Mouse (Mus musculus): ENCODE measurements around the gene Tmx2. TPM values are rescaled to one million over a fixed set of nuclear protein-coding genes. Genes with fewer than 3 reads are reported as not detected.
A peak's percentile ranks its signal among the peaks of the same experiment; 100 is the strongest.

Gene Tmx2
- polyA plus RNA-seq, 1 experiment from 2014 or later: 95.2 TPM

DNA sequence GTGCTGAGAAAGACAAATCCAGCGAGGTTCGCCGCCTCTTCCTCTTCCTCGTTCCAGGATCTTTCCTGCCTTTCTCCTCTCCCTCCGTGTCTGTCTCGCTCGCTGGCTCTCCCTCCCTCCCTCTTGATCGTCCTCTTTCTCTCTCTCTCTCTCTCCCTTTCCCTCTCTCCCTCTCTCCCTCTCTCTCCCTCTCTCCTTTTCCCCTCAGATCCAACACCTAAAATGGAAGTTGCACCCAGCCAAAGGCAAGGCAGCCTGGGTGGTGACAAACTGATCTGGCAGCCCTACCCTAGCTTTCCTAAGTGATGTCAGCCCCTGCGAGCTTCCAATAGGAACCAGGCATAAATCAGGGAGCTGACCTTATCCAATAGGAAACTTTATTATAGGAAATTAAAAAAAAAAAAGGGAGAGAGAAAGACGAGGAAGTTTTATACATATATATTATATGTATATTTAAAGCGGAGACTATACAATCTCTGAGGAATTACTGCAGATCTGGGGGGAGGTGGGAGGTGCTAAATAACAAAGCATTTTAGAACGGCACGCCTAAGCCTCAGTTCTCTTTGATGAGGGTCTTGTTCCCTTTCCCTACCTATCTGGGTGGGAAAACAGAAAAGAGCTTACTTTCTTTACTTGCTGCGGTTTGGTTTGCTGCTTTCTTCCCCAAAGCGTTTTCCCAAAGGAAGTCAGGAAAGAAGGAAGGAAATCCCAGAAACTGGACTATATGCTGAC is 28.3 kb downstream of the Tmx2 start, which contains the start of gene Ctnnd1:
Ctnnd1 (minus strand) TSS at position 302 of the 732 bp plus-strand sequence.
- H3K9me3 ChIP-seq: no peaks in the 10 kb centered on the region
- H3K4me2 ChIP-seq: peak within 1 kb of the TSS; percentile 57
- H3K36me3 ChIP-seq: no peaks in the 10 kb centered on the region
- no peaks in the 10 kb centered on the region for H3K27me3 ChIP-seq
- WGBS: under 1% methylated on average over 15 of the region's 15 CpGs
- peaks cover 11% of the 10 kb centered on the region; the same call in 1 of the 2 replicates for H3K4me1 ChIP-seq
- peak within 1 kb of the TSS; percentile 98 for H3K27ac ChIP-seq
- peak within 1 kb of the TSS; percentile 63 for H3K4me3 ChIP-seq
- peak; percentile 97 for ATAC-seq (ENCODE audit: insufficient number of reproducible peaks, low FRiP score, low TSS enrichment, low read depth)
- peak within 1 kb of the TSS; percentile 67 for H3K9ac ChIP-seq

DNA sequence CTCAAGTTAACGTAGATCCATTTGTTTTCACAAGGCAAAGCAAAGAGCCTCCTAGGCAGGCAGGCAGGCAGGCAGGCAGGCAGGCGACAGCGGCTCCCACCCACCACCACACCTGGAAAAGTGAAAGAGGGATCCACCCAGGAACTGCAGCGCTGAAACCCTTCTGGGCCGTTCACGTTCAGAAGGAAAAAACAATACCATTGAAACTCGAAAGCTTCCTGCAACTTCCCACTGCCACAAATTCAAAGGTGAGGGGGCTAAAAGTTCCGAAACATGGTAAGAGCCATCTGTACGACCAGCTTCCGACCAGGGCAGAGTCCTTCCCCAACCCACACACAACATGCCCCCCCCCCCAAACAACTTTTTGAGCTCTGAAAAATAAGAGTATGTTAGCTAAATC is 29.3 kb downstream of the Tmx2 start:
- Histone ChIP-seq H3K4me3 (peak overlapping the region; percentile 63), H3K9ac (peak overlapping the region; percentile 67), H3K4me2 (peak overlapping the region; percentile 57), H3K27me3 (no peaks in the 10 kb centered on the region), H3K36me3 (no peaks in the 10 kb centered on the region), H3K27ac (peak overlapping the region; percentile 98), H3K4me1 (peaks cover 11% of the 10 kb centered on the region; the same call in 1 of the 2 replicates), H3K9me3 (no peaks in the 10 kb centered on the region)
- under 1% methylated on average over 10 of the region's 10 CpGs for WGBS
- ATAC-seq (ENCODE audit: insufficient number of reproducible peaks, low FRiP score, low TSS enrichment, low read depth): no peak

DNA sequence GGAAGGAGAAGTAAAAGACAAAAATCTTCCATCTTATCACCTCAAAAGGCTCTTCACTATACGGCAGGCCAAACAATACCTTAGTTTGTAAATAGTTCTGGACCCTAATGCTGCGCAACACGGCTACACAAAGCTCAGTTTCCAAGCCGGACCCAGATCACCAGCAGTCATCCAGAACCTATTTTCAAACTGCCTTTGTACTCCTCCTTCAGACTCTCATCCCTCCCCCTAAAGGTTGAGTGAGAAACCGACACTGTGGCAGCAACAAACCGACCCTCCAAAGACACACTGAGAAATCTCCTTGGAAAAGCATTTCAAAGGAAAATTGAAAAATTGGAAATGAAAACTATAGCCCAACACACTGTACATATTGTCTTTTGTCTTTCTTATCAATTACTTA is 30.6 kb downstream of the Tmx2 start:
- Histone ChIP-seq H3K4me1 (peaks cover 14% of the 10 kb centered on the region; the same call in 1 of the 2 replicates), H3K4me3 (peak overlapping the region; percentile 63), H3K27ac (no peak overlapping the region), H3K9ac (no peak overlapping the region), H3K36me3 (no peaks in the 10 kb centered on the region), H3K4me2 (peak overlapping the region; percentile 57), H3K27me3 (no peaks in the 10 kb centered on the region), H3K9me3 (no peaks in the 10 kb centered on the region)
- no peak for ATAC-seq (ENCODE audit: insufficient number of reproducible peaks, low FRiP score, low TSS enrichment, low read depth)
- 37% methylated on average over 6 of the region's 6 CpGs for WGBS

DNA sequence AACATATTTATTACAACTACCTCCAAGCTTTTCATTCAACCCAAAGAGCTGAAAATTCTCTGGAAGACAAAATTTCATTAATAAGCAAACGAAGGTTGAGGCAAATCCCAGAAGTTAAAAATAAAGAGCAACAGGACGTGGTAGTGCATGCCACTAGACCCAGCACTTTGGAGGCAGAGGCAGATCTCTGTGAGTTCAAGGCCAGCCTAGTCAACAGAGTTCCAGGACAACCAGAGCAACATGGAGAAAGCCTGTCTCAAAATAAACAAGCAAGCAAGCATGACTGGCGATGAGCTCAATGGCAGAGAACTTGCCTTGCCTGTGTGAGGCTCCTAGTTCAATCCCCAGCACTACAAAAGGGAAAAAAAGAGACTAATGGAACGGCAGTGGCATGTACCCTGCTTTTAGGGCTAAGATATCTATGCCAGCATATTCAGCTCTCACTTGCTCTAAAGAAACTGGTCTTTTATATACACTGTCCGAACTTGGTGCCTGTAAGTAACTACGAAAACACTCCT is 31.8 kb downstream of the Tmx2 start:
- H3K4me2 ChIP-seq: no peak overlapping the region
- H3K27me3 ChIP-seq: no peaks in the 10 kb centered on the region
- H3K9ac ChIP-seq: no peak overlapping the region
- no peak overlapping the region for H3K4me3 ChIP-seq
- 88% methylated on average over 6 of the region's 6 CpGs for WGBS
- ATAC-seq (ENCODE audit: insufficient number of reproducible peaks, low FRiP score, low TSS enrichment, low read depth): no peak
- no peaks in the 10 kb centered on the region; the same call in 1 of the 2 replicates for H3K36me3 ChIP-seq
- H3K9me3 ChIP-seq: no peaks in the 10 kb centered on the region
- H3K27ac ChIP-seq: no peak overlapping the region
- peaks cover 14% of the 10 kb centered on the region; the same call in 1 of the 2 replicates for H3K4me1 ChIP-seq

- Histone ChIP-seq H3K27ac (no peak overlapping the region), H3K36me3 (peaks cover 3% of the 10 kb centered on the region; the same call in 1 of the 2 replicates), H3K9ac (no peak overlapping the region), H3K4me1 (peaks cover 18% of the 10 kb centered on the region; the same call in 1 of the 2 replicates), H3K27me3 (no peaks in the 10 kb centered on the region), H3K4me2 (no peak overlapping the region), H3K9me3 (no peaks in the 10 kb centered on the region), H3K4me3 (no peak overlapping the region)
- no peak for ATAC-seq (ENCODE audit: insufficient number of reproducible peaks, low FRiP score, low TSS enrichment, low read depth)
- 75% methylated on average over 1 of the region's 1 CpGs for WGBS
These were observed 32.8 kb downstream of the Tmx2 start for GRCm38 (mm10) chr2:84646138-84646537.

- no peak overlapping the region for H3K9ac ChIP-seq
- H3K36me3 ChIP-seq: peaks cover 3% of the 10 kb centered on the region; the same call in 1 of the 2 replicates
- H3K4me1 ChIP-seq: peaks cover 38% of the 10 kb centered on the region
- H3K27me3 ChIP-seq: no peaks in the 10 kb centered on the region
- no peak overlapping the region for H3K4me2 ChIP-seq
- no peak overlapping the region for H3K27ac ChIP-seq
- no peak for ATAC-seq (ENCODE audit: insufficient number of reproducible peaks, low FRiP score, low TSS enrichment, low read depth)
- H3K4me3 ChIP-seq: no peak overlapping the region
- H3K9me3 ChIP-seq: no peaks in the 10 kb centered on the region
These were observed 38.1 kb downstream of the Tmx2 start for GRCm38 (mm10) chr2:84640833-84641232.

DNA sequence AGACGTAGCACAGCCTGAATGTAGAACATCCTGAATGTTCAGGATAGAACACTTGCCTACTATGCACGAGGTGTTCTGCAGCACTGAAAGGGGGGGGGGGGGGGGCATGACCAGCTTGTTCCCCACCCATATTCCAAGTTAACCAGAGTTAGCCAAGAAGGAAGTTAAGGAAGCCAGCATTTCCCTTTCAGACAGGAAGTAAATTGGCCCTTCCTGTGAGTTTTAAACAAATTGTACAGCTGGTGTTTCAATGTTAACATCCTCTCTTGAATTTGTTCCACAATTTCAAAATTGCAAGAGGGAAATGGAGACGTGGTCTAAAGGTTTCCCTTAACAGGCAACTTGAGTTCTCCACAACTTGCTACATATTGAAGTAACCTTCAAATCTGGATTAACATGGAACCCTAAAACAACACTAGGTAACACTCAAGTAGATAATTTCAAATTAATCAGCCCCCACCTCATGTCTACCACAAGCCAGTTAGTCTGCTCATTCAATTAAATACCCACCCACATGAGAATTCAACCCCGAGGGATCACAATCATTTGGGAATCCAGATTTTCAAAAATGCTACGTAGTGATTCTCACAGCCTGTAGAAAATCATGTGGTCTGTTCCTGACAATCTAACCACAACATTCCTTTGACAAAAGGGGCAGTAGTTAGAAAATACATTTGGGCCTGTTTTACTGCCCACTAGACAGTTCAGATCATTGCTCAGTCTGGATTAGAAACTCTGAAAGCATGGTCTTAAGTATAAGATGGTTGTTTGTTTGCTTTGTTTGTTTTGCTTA is 40.3 kb downstream of the Tmx2 start:
- no peaks in the 10 kb centered on the region for H3K27me3 ChIP-seq
- peak overlapping the region; percentile 44 for H3K27ac ChIP-seq
- WGBS: 51% methylated on average over 5 of the region's 5 CpGs
- no peak overlapping the region for H3K4me3 ChIP-seq
- H3K9ac ChIP-seq: no peak overlapping the region
- no peaks in the 10 kb centered on the region for H3K9me3 ChIP-seq
- ATAC-seq (ENCODE audit: insufficient number of reproducible peaks, low FRiP score, low TSS enrichment, low read depth): no peak
- H3K4me2 ChIP-seq: no peak overlapping the region
- peaks cover 3% of the 10 kb centered on the region; the same call in 1 of the 2 replicates for H3K36me3 ChIP-seq
- H3K4me1 ChIP-seq: peaks cover 57% of the 10 kb centered on the region

GRCm38 (mm10) chr2:84637452-84638165 is 41.3 kb downstream of the Tmx2 start:
- Histone ChIP-seq H3K4me3 (no peak overlapping the region), H3K4me2 (no peak overlapping the region), H3K27ac (peak overlapping the region; percentile 48), H3K9me3 (no peaks in the 10 kb centered on the region), H3K36me3 (peaks cover 3% of the 10 kb centered on the region; the same call in 1 of the 2 replicates), H3K4me1 (peaks cover 62% of the 10 kb centered on the region), H3K27me3 (no peaks in the 10 kb centered on the region), H3K9ac (no peak overlapping the region)
- WGBS: 28% methylated on average over 7 of the region's 7 CpGs
- no peak for ATAC-seq (ENCODE audit: insufficient number of reproducible peaks, low FRiP score, low TSS enrichment, low read depth)

GRCm38 (mm10) chr2:84636231-84636741 is 42.7 kb downstream of the Tmx2 start:
- 0 out of 2 replicates have a peak, but pooled peaks cover 3% of the 10 kb centered on the region for H3K36me3 ChIP-seq
- ATAC-seq (ENCODE audit: insufficient number of reproducible peaks, low FRiP score, low TSS enrichment, low read depth): no peak
- H3K4me1 ChIP-seq: peaks cover 68% of the 10 kb centered on the region
- no peaks in the 10 kb centered on the region for H3K9me3 ChIP-seq
- 20% methylated on average over 8 of the region's 8 CpGs for WGBS
- H3K4me2 ChIP-seq: peak overlapping the region; percentile 15; the same call in 1 of the 2 replicates
- peak overlapping the region; percentile 87 for H3K27ac ChIP-seq
- H3K27me3 ChIP-seq: no peaks in the 10 kb centered on the region
- H3K9ac ChIP-seq: no peak overlapping the region
- no peak overlapping the region for H3K4me3 ChIP-seq

DNA sequence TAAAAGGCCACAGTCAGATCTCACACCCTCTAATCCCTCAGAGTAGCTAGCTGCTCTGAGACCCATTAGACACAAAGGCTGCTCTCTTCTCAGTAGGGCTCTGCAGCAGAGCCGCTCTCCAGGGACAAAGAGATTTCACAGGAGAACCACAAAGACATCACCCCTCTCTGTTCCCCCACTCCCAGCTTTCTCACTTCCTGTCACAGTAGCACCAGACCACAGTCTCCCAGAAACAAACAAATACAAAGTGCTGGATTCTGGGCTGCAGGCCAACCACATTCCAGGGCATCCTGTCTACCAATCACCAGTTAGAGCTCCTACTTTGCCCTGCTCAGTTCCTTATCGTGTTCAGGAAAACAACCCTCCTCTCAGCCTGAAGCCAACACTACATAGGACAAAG is 43.3 kb downstream of the Tmx2 start:
- H3K4me2 ChIP-seq: peak overlapping the region; percentile 15
- no peaks in the 10 kb centered on the region for H3K9me3 ChIP-seq
- 0 out of 2 replicates have a peak, but pooled peaks cover 2% of the 10 kb centered on the region for H3K36me3 ChIP-seq
- peak overlapping the region; percentile 87 for H3K27ac ChIP-seq
- H3K9ac ChIP-seq: no peak overlapping the region
- no peaks in the 10 kb centered on the region for H3K27me3 ChIP-seq
- peak; percentile 89 for ATAC-seq (ENCODE audit: insufficient number of reproducible peaks, low FRiP score, low TSS enrichment, low read depth)
- no peak overlapping the region for H3K4me3 ChIP-seq
- WGBS: 2% methylated on average over 2 of the region's 2 CpGs
- H3K4me1 ChIP-seq: peaks cover 62% of the 10 kb centered on the region

DNA sequence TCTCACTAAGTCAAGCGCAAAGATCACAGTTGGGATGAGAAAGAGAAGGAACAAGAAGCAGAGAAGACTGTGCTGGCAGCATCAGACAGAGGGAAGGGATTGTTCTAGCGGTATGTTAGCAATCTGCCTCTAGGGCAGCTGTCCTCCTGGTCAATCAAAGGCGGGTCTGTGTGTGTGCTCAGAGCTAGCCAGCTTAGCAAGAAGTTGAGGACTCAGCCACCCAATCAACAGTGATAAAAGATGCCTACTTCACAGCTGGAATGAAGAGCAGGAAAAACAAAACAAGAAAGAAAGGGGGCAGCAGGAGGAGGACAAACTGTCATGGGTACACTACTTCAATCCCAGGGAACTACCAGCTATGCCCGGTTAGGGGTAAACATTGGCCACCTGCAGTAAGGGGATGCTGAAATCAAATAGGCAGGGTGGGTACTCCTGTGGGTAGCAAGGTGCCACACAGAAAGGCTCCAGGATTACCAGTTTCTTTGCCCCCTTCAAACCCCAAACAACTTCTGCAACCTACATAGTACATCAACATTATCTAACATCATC is 43.9 kb downstream of the Tmx2 start:
- 0 out of 2 replicates have a peak, but pooled peaks cover 2% of the 10 kb centered on the region for H3K36me3 ChIP-seq
- H3K27ac ChIP-seq: peak overlapping the region; percentile 87
- H3K27me3 ChIP-seq: no peaks in the 10 kb centered on the region
- H3K9ac ChIP-seq: no peak overlapping the region
- H3K4me2 ChIP-seq: no peak overlapping the region
- H3K9me3 ChIP-seq: no peaks in the 10 kb centered on the region
- H3K4me3 ChIP-seq: no peak overlapping the region
- no peak for ATAC-seq (ENCODE audit: insufficient number of reproducible peaks, low FRiP score, low TSS enrichment, low read depth)
- 24% methylated on average over 4 of the region's 4 CpGs for WGBS
- peaks cover 62% of the 10 kb centered on the region for H3K4me1 ChIP-seq

All from limb, embryonic 15.5 days (tissue).